Mouse (Mus musculus) large intestine, adult 2 months (tissue): ENCODE results near the gene Rnps1. TPM values are rescaled to one million over a fixed set of nuclear protein-coding genes. Genes with fewer than 3 reads are reported as not detected.
"Not testable (repeated sequence)": the region's sequence is repeated elsewhere in the genome, so short reads cannot be mapped to it uniquely, and the experiment has no call there.

Source experiments
- DNase-seq: peaks from one replicate; pipeline ENCODE4 v3.0.0-alpha.2; 2012; ENCODE audit warnings: low read depth, low spot score
- WGBS: fragments of 180-500 bp; shearing (Covaris S2); methylation state at CpG from one replicate; pipeline ENCODE4 v1.1.7; 2018; 5-methylcytosine and 5-hydroxymethylcytosine counted together
- polyA plus RNA-seq: library from polyadenylated mRNA; depleted of rRNA; stranded (reverse); fragments of >200 nt; gene quantifications from 2 replicates; pipeline ENCODE4 v1.2.3, GENCODE M21; 2012; rRNA removed

The Rnps1 gene
- polyA plus RNA-seq, result 139 and 141 TPM in 2 replicates

DNA sequence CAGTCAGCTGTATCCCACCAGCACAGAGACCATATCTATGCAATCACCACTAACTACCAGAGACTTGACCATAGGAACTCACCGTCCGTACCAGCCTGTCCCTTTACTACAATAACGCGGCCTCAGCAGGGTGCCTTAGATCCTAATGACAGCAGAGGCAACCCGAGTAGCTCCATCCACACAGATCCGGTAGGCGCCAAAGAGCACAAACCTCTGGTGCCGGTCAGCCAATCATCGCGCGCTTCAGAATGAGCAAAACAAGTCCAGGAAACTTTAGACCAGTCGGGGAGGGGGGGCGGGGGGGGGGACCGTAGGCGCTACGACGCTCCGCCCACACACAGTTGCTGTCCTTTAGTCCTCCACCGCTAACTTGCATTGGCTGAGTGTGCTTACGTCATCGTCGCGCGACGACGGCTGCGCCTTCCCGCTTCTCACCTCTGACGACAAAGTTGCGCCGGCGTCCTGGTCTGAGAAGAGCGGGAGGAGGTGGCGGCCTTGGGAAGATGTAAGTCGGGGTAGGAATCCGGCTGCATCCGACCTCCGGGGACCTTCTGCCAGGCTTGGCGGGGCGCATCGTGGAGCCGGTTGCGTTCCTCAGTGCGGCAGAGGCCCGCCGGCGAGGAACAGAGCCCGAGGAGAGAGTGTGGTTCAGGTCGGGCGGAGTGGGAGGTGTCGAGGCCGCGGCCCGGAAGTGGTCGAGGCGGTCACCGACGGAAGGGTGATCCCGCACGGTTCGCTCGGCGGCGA, at the start of gene Rnps1:
Rnps1 (plus strand) TSS at position 336 of the 747 bp plus-strand sequence.
- DNase-seq, result peak; percentile 97
- under 1% methylated on average over 64 of the region's 64 CpGs for WGBS

DNA sequence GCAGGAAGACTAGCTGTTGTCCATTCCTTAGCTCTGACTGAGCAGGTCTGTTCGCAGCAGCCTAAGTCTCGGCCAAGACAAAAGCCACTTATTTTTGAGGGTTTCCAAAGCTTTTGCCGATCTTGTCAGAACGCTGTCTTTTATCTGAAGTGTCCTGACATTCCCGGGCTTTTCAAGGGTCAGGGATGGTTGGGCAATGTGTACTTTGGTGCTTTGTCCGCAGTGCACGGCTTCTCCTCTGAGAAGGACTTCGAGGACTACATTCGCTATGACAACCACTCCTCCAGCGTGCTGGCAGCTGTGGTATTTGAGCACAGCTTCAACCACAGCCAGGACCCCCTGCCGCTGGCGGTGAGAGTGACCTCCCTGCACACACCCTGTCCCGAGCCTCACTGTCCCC, 48.5 kb upstream of the Rnps1 start:
- 73% methylated on average over 13 of the region's 13 CpGs for WGBS
- DNase-seq, result no peak

DNA sequence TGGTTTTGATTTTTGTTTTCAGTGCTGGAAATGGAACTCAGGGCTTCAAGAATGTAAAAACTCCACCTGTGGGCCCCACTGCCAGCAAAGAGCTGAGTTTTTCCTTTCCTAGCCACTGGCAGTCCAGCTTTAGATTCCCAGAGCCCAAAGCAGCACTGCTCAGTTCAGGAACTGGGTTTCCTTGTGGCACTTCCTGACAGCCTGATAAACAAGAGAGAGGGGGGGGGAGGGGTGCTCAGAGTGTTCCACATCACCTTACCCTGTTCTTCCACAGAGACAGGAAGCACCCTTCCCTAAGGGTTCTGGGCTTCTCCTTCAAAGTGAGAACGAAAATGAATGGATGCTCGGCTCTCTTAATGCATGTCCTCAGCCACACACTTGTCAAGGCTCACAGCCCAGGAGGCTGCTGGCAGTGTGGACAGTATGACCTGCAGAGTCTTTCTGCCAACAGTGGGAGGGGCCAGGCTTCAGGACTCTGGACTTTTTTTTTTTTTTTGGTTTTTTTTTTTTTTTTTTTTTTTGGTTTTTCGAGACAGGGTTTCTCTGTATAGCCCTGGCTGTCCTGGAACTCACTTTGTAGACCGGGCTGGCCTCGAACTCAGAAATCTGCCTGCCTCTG, 39.2 kb upstream of the Rnps1 start:
- WGBS, result 76% methylated on average over 5 of the region's 5 CpGs
- DNase-seq, result no peak

DNA sequence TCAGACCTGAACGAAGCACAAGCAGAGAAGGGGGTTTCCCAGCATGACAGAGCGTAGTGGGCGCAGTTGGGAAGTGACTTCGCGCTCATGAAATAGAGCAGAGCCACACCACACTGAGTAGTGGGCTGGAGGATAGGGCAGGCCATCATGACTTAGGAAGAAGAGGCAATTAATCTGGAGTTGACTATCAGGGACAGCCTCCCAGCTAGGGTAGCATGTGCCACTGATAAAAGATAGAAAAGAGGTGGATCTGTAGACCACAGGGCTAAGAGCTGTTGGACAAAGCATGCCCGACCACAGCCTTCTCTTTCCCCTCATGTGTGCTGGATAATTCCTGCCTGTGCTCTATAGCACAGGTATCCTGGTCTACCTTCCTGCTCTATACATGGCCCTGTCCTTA, 38.5 kb upstream of the Rnps1 start:
- DNase-seq, result no peak
- WGBS, result 91% methylated on average over 6 of the region's 6 CpGs

DNA sequence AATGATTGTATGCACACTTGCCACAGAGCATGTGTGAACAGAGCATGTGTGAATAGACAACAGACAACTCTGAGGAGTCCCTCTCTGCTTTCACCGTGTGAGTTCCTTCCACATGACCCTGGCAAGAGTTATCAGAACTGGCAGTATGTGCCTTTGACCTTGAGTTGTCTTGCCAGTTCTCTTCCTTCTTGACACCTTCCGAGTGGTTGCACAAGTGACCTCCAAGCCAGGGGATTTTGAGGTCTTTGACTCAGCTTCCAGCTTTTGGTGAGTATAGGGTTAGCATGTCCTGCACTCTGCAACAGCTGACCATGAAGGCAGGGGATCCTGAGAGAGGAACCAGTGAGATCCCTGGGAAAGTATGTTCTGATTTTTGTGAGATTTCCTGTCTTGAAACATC, 35.9 kb upstream of the Rnps1 start:
- WGBS, result 73% methylated on average over 2 of the region's 2 CpGs
- DNase-seq, result no peak

DNA sequence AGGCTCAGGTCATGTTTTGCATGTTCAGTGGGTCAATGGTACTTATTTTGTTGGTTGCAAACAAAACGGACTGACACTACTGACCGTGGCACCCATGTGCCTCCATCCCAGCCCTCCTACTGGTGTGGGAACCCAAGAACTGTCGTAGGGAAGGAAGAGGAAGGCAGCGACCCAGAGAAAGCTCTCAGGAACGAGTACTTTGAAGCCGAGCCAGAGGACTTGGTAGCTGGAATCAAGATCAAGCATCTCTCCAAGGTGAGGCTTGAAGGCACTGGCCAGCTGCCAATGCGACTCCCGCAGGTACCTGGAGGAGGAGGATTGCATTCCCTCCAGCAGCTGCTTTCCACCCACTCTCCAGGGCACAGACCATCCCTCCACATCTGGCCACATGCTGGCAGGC, 30.6 kb upstream of the Rnps1 start:
- WGBS, result 68% methylated on average over 8 of the region's 8 CpGs

DNA sequence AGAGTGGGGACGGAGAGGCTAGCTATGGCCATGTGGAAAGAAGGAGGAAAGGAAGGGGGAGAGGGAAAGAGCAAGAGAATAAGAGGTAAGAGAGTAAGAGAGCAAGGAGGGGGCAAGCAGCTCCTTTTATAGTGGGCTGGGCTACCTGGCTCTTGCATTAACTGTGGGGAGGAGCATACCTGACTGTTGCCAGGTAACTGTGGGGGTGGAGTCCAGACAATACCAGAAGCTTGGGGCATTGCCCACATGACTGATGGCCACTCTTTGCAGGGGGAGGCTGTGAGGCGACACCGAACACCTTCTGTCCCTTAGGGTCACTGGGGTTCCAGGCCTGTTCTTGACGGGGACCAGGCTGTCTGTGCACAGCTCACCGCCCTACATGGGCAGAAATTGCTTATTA, 25.7 kb upstream of the Rnps1 start:
- 92% methylated on average over 5 of the region's 5 CpGs for WGBS
- no peak for DNase-seq

More for the DNA sequence above, 30.6 kb upstream of the Rnps1 start:
- DNase-seq, result no peak

DNA sequence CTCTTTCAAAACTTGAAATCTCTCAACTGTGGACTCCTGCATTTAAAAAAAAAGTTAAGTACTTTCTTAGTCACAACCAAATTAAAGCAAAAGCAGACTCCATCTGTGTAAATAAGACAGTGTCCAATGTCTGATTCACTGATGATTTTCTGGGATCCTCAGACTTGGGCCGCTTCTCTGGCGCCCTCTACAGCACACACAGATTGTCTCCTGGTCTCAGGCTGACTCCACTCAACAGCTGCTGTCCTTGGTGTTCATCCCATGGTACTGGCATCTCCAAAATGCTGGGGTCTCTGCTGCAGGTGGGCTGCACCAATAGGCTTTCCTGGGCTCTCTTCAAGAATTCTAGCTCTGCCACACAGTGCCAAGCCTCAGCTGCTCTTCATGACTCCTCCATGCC, 24.5 kb upstream of the Rnps1 start:
- peak; percentile 18 for DNase-seq
- WGBS, result 9% methylated on average over 2 of the region's 2 CpGs

DNA sequence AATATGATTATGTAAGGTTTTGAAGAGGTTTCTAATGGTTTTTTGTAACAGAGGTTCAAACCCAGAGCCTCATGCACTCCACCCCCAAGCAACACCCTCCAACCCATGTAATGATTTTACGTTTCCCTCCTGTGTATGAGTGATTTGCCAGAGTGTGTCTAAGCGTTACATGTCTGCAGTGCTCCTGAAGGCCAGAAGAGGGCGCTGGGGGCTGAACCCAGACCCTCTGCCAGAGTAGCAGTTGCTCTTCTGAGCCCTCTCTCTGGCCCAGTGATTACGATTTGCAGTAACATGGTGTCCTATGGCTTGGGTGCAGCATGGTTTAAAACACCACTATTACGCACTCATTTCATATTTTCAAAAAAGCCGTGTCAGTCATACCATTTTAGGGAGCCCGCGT, 23.2 kb upstream of the Rnps1 start:
- 78% methylated on average over 8 of the region's 8 CpGs for WGBS
- no peak for DNase-seq

DNA sequence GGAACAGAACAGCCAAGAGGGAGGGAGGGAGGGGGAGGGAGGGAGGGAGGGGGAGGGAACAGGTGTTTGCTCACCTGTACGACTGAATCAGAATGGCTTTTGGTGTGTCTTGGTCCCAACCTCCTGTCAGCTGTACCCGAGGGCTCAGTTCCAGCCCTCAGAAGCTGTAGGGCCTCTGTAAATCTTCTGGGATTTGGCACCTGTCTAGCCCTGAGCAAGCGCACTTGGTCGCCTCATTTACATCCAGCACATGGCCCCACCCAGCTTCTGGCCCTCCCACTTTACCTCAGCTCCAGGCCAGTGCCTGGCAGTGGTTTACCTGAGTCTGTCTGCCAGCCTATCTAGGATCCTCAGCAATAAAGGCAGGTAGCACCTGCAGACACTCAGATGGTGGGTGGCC, 20.8 kb upstream of the Rnps1 start:
- DNase-seq, result peak; percentile 60

DNA sequence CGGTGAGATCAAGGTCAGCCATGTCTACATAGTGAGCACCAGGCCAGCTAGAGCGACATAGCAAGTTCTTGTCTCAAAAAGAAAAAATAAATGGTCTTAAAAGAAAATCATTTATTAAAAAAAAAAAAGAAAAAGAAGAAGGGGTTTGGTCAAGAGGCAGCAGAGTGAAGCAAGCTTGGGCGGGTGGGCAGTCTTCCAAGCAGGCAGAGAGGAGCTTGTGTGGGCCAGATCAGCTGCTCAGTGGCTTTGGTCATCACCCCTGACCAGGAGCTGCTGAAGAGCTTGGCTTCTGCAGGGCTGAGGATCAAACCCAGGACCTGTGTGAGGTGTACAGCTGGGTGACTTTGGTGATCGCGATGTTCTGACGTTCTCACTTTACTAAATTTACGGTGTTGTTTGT, 19.9 kb upstream of the Rnps1 start:
- WGBS, result 70% methylated on average over 7 of the region's 7 CpGs
- no peak for DNase-seq

More for the DNA sequence above, 20.8 kb upstream of the Rnps1 start:
- WGBS, result 11% methylated on average over 4 of the region's 4 CpGs

DNA sequence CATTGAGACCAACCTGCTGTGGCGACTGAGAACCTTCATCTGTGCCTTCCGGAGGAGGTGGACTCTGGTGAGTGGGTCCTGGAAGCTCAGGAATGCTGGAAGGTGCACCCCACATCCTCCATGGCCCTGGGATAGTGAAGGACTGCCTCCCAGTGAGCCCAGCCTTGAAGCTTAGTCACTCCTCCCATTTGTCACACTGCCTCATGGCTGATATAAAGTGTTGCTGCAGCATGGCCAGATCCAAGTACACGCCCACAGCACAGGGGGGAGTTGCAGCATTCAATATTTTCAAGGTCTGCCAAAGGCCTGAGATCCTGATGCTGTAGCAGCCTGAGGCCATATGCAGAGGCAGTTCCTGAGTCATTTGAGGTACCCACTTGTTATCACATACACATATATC, 12.0 kb upstream of the Rnps1 start:
- 86% methylated on average over 3 of the region's 3 CpGs for WGBS
- DNase-seq, result no peak

DNA sequence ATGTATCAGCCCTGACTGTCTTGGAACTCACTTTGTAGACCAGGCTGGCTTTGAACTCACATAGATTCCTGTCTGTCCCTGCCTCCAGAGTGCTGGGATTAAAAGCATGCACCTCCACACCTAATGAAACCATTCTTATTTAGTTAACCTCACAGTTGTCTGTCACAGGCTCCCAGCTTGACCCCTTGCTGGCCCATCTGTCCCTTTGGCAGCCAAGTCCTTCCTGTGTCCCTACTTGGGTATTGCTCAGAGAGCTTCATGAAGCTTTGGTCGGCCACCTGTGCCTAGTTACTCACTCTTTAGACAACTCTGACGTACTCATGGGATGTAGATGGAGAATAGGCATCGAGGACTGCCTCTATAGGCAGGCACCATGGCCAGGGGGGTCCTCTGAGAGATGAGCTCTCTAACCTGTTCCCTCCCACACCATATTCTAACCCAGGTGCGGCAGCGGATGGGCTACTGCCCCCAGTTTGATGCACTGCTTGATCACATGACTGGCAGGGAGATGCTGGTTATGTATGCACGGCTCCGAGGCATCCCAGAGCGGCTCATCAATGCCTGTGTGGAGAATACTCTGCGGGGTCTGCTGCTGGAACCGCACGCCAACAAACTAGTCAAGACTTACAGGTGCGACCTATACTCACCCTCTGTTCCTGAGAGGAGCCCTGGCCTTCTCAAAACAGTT, 7.1 kb upstream of the Rnps1 start:
- no peak for DNase-seq
- WGBS, result 88% methylated on average over 12 of the region's 12 CpGs

DNA sequence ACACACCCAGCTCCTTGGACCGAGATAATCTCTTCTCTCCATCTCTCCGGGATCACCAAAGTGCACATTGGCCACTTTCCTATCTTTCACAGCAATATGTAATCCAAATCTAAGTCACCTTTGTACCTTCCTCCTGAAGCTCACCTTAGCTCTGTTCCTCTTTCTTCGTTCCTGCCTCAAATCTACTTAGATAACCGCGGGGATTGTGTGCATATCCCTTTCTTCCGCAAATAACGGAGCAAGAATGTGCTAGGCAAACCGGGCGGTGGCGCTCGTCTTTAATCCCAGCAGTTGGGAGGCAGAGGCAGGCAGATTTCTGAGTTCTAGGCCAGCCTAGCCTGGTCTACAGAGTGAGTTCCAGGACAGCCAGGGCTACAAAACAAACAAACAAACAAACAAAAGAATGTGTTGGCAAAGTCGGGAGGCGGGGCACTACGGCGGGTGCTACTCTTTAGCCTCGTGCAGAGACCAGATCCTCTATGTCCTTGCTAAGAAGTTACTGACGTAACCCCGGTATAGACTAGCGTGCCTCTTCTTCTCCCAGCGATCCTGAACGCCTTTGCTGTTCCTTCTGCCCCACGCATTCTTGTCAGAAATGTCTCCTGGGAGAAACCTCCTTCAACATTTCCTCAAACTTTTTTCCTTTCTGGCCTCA, 681 bp upstream of the Rnps1 start:
- no peak for DNase-seq
- WGBS, result 9% methylated on average over 22 of the region's 22 CpGs

DNA sequence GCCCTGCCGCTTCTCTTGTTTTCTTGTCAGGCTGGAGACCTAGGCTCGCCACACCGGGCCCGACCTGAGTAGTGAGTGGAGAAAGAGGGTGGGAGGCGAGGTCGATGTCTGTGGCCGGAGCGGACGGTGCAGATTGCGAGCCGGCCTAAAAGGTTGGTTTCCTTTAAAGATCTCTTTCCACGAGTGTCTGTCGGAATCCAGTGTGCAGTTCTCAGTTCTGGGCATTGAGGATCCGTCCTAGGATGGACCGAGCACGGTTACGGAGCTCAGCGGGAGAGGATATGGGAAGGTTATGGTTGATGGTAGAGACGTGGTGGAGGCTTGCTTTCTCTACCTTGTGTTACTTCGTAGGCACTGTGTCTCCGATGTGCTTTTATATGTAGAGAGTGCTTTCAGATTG, 646 bp downstream of the Rnps1 start:
- no peak for DNase-seq
- WGBS, result under 1% methylated on average over 21 of the region's 21 CpGs

DNA sequence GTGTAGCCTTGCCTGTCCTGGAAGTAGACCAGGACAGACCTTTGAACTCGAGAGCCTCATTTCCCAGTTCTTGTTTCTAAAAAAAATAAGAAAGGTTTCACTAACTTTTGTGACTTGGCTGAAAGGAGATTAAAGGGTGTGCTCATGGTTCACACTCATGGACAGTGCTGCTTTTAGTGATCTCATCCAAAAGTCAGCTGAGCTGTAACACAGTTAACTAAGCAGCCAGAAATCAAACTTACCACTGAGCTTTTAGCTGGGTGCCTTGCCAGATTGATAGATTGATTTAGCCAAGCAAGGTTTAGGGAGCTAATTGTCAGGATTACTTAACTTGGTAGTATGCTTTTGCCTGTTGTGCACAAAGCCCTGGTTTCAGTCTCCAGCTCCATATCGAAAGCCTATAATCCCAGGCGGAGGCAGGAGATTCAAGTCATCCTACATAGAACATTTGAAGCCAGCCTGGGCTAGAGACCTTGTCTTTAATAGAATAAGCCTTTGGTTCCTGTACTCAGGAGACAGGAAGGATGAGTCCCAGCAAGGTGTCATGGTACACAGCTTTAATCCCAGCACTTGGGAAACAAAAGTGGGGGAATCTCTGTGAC, 1.8 kb downstream of the Rnps1 start:
- no peak for DNase-seq
- WGBS, result 55% methylated on average over 3 of the region's 3 CpGs

DNA sequence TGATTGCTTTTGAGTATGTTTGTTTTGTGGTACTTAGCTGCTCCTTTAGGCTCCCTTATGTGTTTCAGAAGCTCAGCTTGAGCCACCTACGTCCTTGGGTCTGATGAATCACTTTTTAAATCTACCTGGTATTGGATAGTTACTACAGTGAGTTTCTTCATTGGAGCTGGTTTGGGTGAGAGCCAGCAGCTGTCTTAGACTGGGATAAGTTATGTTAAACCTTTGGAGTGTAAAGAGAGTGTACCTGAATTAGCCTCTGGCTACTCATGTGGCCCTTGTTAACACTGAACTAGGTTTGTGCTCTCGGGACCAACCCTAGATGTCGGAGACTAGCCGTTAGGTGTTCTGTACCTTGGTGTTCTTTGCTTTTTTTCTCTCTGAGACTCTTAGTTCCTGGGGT, 8.7 kb downstream of the Rnps1 start:
- 80% methylated on average over 4 of the region's 4 CpGs for WGBS
- DNase-seq, result no peak

DNA sequence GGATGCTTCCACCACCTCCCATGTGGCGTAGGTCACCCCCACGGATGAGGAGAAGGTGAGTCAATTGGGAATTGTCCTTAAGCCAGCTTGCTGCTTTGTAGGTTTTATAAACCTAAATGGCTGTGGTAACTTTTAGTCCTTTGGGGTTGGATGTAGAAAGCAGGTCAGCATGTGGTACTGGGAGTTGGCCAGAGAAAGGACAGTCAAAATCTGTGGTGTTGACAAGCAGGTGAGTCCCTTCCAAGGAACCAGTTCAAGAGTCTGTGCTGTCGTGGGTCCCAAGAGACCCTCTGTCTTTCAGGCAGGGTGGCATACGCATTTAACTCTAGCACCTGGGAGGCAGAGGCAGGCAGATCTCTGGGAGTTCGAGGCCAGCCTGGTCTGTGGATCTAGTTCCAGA, 10.1 kb downstream of the Rnps1 start:
- 89% methylated on average over 5 of the region's 5 CpGs for WGBS
- no peak for DNase-seq

DNA sequence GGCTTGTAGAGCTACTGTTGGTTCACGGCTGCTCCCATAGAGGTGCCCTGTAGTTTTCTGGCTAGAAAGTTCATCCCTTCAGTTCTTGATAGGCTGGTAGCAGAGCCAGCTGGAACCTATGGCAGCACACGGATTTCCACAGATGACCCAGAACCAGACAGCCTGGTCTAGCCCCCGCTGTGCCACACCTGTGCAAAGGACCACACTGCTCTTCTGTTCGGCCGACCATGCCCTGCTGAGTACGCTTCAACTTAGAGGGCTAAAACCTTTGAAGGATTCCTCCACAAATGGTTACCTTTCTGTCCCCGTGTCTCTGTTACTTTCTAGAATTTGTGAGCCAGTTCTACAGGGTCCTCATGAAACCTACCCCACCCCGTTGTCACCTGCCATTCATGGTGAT, 11.0 kb downstream of the Rnps1 start:
- WGBS, result 38% methylated on average over 6 of the region's 8 CpGs
- not testable (repeated sequence) for DNase-seq

DNA sequence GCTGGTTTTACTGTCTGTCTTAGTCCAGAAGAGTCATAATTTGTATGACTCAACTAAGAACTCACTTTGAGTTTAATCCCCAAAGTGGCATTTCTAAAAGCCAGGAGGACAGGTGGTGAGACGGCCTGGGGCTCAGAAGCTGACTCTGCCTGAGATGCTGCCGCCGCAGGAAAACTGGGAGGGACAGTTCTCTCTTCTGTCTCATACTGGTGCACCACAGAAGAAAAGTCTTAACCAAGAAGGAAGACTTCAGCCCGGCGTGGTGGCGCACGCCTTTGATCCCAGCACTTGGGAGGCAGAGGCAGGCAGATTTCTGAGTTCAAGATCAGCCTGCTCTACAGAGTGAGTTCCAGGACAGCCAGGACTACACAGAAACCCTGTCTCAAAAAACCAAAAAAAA, 11.5 kb downstream of the Rnps1 start:
- DNase-seq, result no peak
- WGBS, result 42% methylated on average over 7 of the region's 7 CpGs
